30 mouse cellular contexts compared by ENCODE assay signal in genomic region chr5:27900186-27900585, GRCm38 (mm10). TPM values are rescaled to one million over a fixed set of nuclear protein-coding genes. Genes with fewer than 3 reads are reported as not detected.
A peak's percentile ranks its signal among the peaks of the same experiment; 100 is the strongest.
DNase-seq lines count a peak whose midpoint lies in the region; ATAC-seq and TF ChIP-seq lines count a peak whose summit lies in the region.
"Had no signal": no experiment of that assay in that cellular context is flagged by ENCODE, and none has a peak within 500 bp of the region (broad histone marks: within the 10 kb centered on the region; RNA-seq: fewer than 3 reads in every experiment).

No protein-coding gene starts in this region.

- peak; percentile 53 for DNase-seq in heart, embryonic 10.5 days (ENCODE audit: low spot score)
- no peak for DNase-seq in heart, postnatal 10 days
- DNase-seq in kidney, adult 8-10 months: peak; percentile 14 to 25
- DNase-seq in liver, adult 2 months (ENCODE audit: extremely low read depth, low read depth, low spot score): peak; percentile 58
- DNase-seq: adrenal gland, adult 2 months; adrenal gland, postnatal 14 days; cerebellum, adult 11 months; cerebellum, adult 2 months; cerebellum, adult 9-11 months; cerebellum, postnatal 25 days; gastrocnemius, postnatal 10 days; gastrocnemius, postnatal 36 days had no signal

- H3K4me3 ChIP-seq in heart, embryonic 10.5 days: no peak overlapping the region
- H3K4me3 ChIP-seq in kidney, embryonic 15.5 days (replicated peaks): no peak overlapping the region
- H3K4me3 ChIP-seq in liver, adult 2 months (ENCODE audit: insufficient read depth, low read depth, low read length): no peak overlapping the region
- H3K4me3 ChIP-seq in liver, embryonic 12.5 days: no peak overlapping the region
- H3K4me3 ChIP-seq: embryonic facial prominence, embryonic 12.5 days; embryonic facial prominence, embryonic 15.5 days; forebrain, embryonic 12.5 days; heart, embryonic 13.5 days; hindbrain, embryonic 12.5 days; hindbrain, embryonic 15.5 days had no signal

- H3K27ac ChIP-seq in heart, embryonic 10.5 days: no peak overlapping the region
- H3K27ac ChIP-seq in kidney, embryonic 15.5 days: no peak overlapping the region
- no peak overlapping the region for H3K27ac ChIP-seq in liver, adult 2 months (replicated peaks; ENCODE audit: insufficient read depth, low read depth, low read length)
- no peak overlapping the region for H3K27ac ChIP-seq in liver, embryonic 12.5 days
- H3K27ac ChIP-seq: embryonic facial prominence, embryonic 12.5 days; embryonic facial prominence, embryonic 15.5 days; forebrain, embryonic 12.5 days; heart, embryonic 13.5 days; hindbrain, embryonic 12.5 days; hindbrain, embryonic 15.5 days had no signal

- no peaks in the 10 kb centered on the region for H3K79me2 ChIP-seq in liver, adult 2 months (ENCODE audit: control insufficient read depth, insufficient read depth, low read length)

- no peaks in the 10 kb centered on the region for H3K4me1 ChIP-seq in heart, embryonic 10.5 days
- no peaks in the 10 kb centered on the region for H3K4me1 ChIP-seq in kidney, embryonic 15.5 days
- H3K4me1 ChIP-seq in liver, adult 2 months (ENCODE audit: control insufficient read depth, insufficient read depth, low read length): no peaks in the 10 kb centered on the region
- H3K4me1 ChIP-seq in liver, embryonic 12.5 days: no peaks in the 10 kb centered on the region
- H3K4me1 ChIP-seq: embryonic facial prominence, embryonic 12.5 days; embryonic facial prominence, embryonic 15.5 days; forebrain, embryonic 12.5 days; heart, embryonic 13.5 days; hindbrain, embryonic 12.5 days; hindbrain, embryonic 15.5 days had no signal

- H3K9me3 ChIP-seq in heart, embryonic 10.5 days: no peaks in the 10 kb centered on the region; the same call in 1 of the 2 replicates
- no peaks in the 10 kb centered on the region for H3K9me3 ChIP-seq in kidney, embryonic 15.5 days (replicated peaks)
- H3K9me3 ChIP-seq in liver, embryonic 12.5 days (replicated peaks): 0 out of 2 replicates have a peak, but pooled peaks cover 4% of the 10 kb centered on the region
- H3K9me3 ChIP-seq: embryonic facial prominence, embryonic 15.5 days; hindbrain, embryonic 15.5 days had no signal

- no peak overlapping the region for H3K9ac ChIP-seq in kidney, embryonic 15.5 days
- no peak overlapping the region for H3K9ac ChIP-seq in liver, adult 2 months (ENCODE audit: low read depth, low read length)
- no peak overlapping the region for H3K9ac ChIP-seq in liver, embryonic 12.5 days
- H3K9ac ChIP-seq: embryonic facial prominence, embryonic 12.5 days; embryonic facial prominence, embryonic 15.5 days; forebrain, embryonic 12.5 days; heart, embryonic 13.5 days; hindbrain, embryonic 12.5 days; hindbrain, embryonic 15.5 days had no signal

- no peak for ATAC-seq in kidney, embryonic 15.5 days (replicated peaks; ENCODE audit: low FRiP score)
- ATAC-seq in liver, embryonic 12.5 days: no peak
- ATAC-seq: CD4-positive, CD25-positive, alpha-beta regulatory T cell, adult 4 months; forebrain, embryonic 16.5 days had no signal

- WGBS in heart, embryonic 10.5 days: 86% methylated on average over 4 of the region's 4 CpGs
- WGBS in kidney, embryonic 15.5 days: 86% methylated on average over 4 of the region's 4 CpGs
- 67% methylated on average over 4 of the region's 4 CpGs for WGBS in liver, adult 2 months
- WGBS in liver, embryonic 12.5 days (ENCODE audit: insufficient replicate concordance): 73% methylated on average over 4 of the region's 4 CpGs

- TF ChIP-seq CTCF in liver, adult 2 months (IDR thresholded peaks at IDR 0.05; ENCODE audit: low read depth, low read length): no peak

- H3K4me2 ChIP-seq in kidney, embryonic 15.5 days: no peak overlapping the region
- no peak overlapping the region for H3K4me2 ChIP-seq in liver, embryonic 12.5 days
- H3K4me2 ChIP-seq: embryonic facial prominence, embryonic 12.5 days; embryonic facial prominence, embryonic 15.5 days; forebrain, embryonic 12.5 days; heart, embryonic 13.5 days; hindbrain, embryonic 12.5 days; hindbrain, embryonic 15.5 days had no signal

- intact Hi-C loops in heart, postnatal 10 days (cut with DNase I): no loop called here

- no peak for TF ChIP-seq POLR2A in liver, adult 2 months (IDR thresholded peaks at IDR 0.05; ENCODE audit: extremely low read depth, insufficient read depth, low read length)

- H3K36me3 ChIP-seq in heart, embryonic 10.5 days: no peaks in the 10 kb centered on the region
- H3K36me3 ChIP-seq in kidney, embryonic 15.5 days: no peaks in the 10 kb centered on the region
- H3K36me3 ChIP-seq in liver, adult 2 months (ENCODE audit: control insufficient read depth, insufficient read depth, low read length): no peaks in the 10 kb centered on the region
- H3K36me3 ChIP-seq in liver, embryonic 12.5 days: no peaks in the 10 kb centered on the region
- H3K36me3 ChIP-seq: embryonic facial prominence, embryonic 12.5 days; embryonic facial prominence, embryonic 15.5 days; forebrain, embryonic 12.5 days; heart, embryonic 13.5 days; hindbrain, embryonic 12.5 days; hindbrain, embryonic 15.5 days had no signal

- no peaks in the 10 kb centered on the region for H3K27me3 ChIP-seq in heart, embryonic 10.5 days (ENCODE audit: insufficient read depth, poor library complexity, severe bottlenecking)
- no peaks in the 10 kb centered on the region for H3K27me3 ChIP-seq in kidney, embryonic 15.5 days
- H3K27me3 ChIP-seq in liver, adult 2 months (ENCODE audit: control insufficient read depth, insufficient read depth, low read length): no peaks in the 10 kb centered on the region
- no peaks in the 10 kb centered on the region for H3K27me3 ChIP-seq in liver, embryonic 12.5 days (replicated peaks)
- H3K27me3 ChIP-seq: embryonic facial prominence, embryonic 12.5 days; embryonic facial prominence, embryonic 15.5 days; forebrain, embryonic 12.5 days; heart, embryonic 13.5 days; hindbrain, embryonic 12.5 days; hindbrain, embryonic 15.5 days had no signal

RNA-seq across cellular contexts. Expression of gene Htr5a, which starts 58.2 kb away (rescaled TPM):
- polyA plus RNA-seq in heart, embryonic 10.5 days (2016; fragmentation: Nextera tagmentation; extraction: Ambion mirVana): not detected in 2 replicates
- not detected for total RNA-seq in heart, postnatal 10 days (2021)
- not detected in 2 replicates for polyA plus RNA-seq in kidney, embryonic 15.5 days (2015; fragmentation: Nextera tagmentation; extraction: Ambion mirVana)
- total RNA-seq in liver, adult 2 months (2014; rRNA removed): not detected in 2 replicates
- polyA plus RNA-seq in liver, adult 2 months (2012; rRNA removed): not detected in 2 replicates
- polyA plus RNA-seq in liver, embryonic 12.5 days (2016; fragmentation: Nextera tagmentation; extraction: Ambion mirVana): not detected in 2 replicates
- total RNA-seq: adrenal gland, adult 2 months; adrenal gland, postnatal 14 days; common myeloid progenitor, adult 5-6 weeks; gastrocnemius, adult 18-20 months; gastrocnemius, postnatal 36 days; heart, adult 8-10 months; heart, postnatal 25 days; hematopoietic stem cell, adult 5-6 weeks; MEL had no signal
- polyA plus RNA-seq: adrenal gland, adult 2 months; C2C12; CD4-positive, CD25-positive, alpha-beta regulatory T cell, adult 4 months; embryonic facial prominence, embryonic 15.5 days; heart, embryonic 13.5 days; heart, embryonic 16.5 days had no signal

Comparison
In these comparisons a context has a peak if more than half of its experiments do, and no peak if none do; other contexts are left out.
1. DNase-seq: peak in heart, embryonic 10.5 days (single experiment), kidney, adult 8-10 months (2 of 2) and liver, adult 2 months (single experiment); none in heart, postnatal 10 days (0 of 2).